Mouse (Mus musculus) forelimb bud, embryonic 11.5 days (tissue): ENCODE data around the gene Bex1.
"Not testable (repeated sequence)": the region's sequence is repeated elsewhere in the genome, so short reads cannot be mapped to it uniquely, and the experiment has no call there.

Source experiments
- DNase-seq: peaks from one replicate; pipeline ENCODE4 v3.0.0-alpha.2; 2012; ENCODE audit warnings: low read depth, low spot score

Gene Bex1

GRCm38 (mm10) chrX:136214729-136215677 is at the start of gene Bex1, which contains the start of gene Tceal7:
Bex1 (minus strand) TSS chrX:136215513.
Tceal7 (plus strand) TSS chrX:136214779.
- not testable (repeated sequence) for DNase-seq

- no peak for DNase-seq
Measured at GRCm38 (mm10) chrX:136252023-136252729, 36.9 kb upstream of the Bex1 start.

GRCm38 (mm10) chrX:136249671-136250070 is 34.4 kb upstream of the Bex1 start:
- DNase-seq: no peak

- no peak for DNase-seq
Measured at GRCm38 (mm10) chrX:136248811-136249210, 33.5 kb upstream of the Bex1 start.

GRCm38 (mm10) chrX:136245521-136246071 is 30.3 kb upstream of the Bex1 start:
- peak; percentile 60 for DNase-seq

- peak; percentile 83 for DNase-seq
Measured at GRCm38 (mm10) chrX:136244574-136245229, 29.4 kb upstream of the Bex1 start, which contains the start of gene Tceal9. Tceal9 (plus strand) TSS chrX:136245079.

GRCm38 (mm10) chrX:136243181-136243580 is 27.9 kb upstream of the Bex1 start:
- DNase-seq: no peak

GRCm38 (mm10) chrX:136238118-136238517 is 22.8 kb upstream of the Bex1 start:
- DNase-seq: peak; percentile 7

- peak; percentile 7 for DNase-seq
Measured at GRCm38 (mm10) chrX:136227768-136228167, 12.5 kb upstream of the Bex1 start.

GRCm38 (mm10) chrX:136223714-136224113 is 8.4 kb upstream of the Bex1 start:
- no peak for DNase-seq

GRCm38 (mm10) chrX:136216303-136216702 is 990 bp upstream of the Bex1 start:
- DNase-seq: no peak

GRCm38 (mm10) chrX:136213396-136213795 is 1.9 kb downstream of the Bex1 start:
- DNase-seq: no peak

GRCm38 (mm10) chrX:136204406-136204805 is 10.9 kb downstream of the Bex1 start:
- no peak for DNase-seq

GRCm38 (mm10) chrX:136203664-136204066 is 11.6 kb downstream of the Bex1 start, which contains the start of gene Tceal5:
Tceal5 (minus strand) TSS chrX:136203876.
- DNase-seq: peak; percentile 53

GRCm38 (mm10) chrX:136203257-136203656 is 12.1 kb downstream of the Bex1 start:
- no peak for DNase-seq

GRCm38 (mm10) chrX:136196873-136197272 is 18.4 kb downstream of the Bex1 start:
- no peak for DNase-seq

GRCm38 (mm10) chrX:136195193-136195944 is 19.9 kb downstream of the Bex1 start:
- DNase-seq: no peak

- no peak for DNase-seq
Measured at GRCm38 (mm10) chrX:136183107-136183506, 32.2 kb downstream of the Bex1 start.

GRCm38 (mm10) chrX:136180897-136181553 is 34.3 kb downstream of the Bex1 start:
- DNase-seq: peak; percentile 1

- peak; percentile 1 for DNase-seq
Measured at GRCm38 (mm10) chrX:136172786-136173185, 42.5 kb downstream of the Bex1 start.
